Mouse (Mus musculus) 3134 (cell line): Measurements from ENCODE around the gene Olfr517.

Experiments used
- DNase-seq: peaks from one replicate; pipeline ENCODE4 v3.0.0-alpha.2; 2011; ENCODE audit warnings: low spot score; ENCODE audit not compliant: insufficient read length; ENCODE audit errors: extremely low read depth

Gene Olfr517

GRCm38 (mm10) chr7:108872279-108872678 is at the start of gene Olfr517:
TSS of gene Olfr517 (minus strand) at chr7:108872379.
- no peak for DNase-seq

GRCm38 (mm10) chr7:108903969-108904368 is 31.8 kb upstream of the Olfr517 start:
- no peak for DNase-seq

GRCm38 (mm10) chr7:108894320-108894719 is 22.1 kb upstream of the Olfr517 start, which contains the start of gene Olfr519:
TSS of gene Olfr519 (minus strand) at chr7:108894420.
- DNase-seq, result no peak

GRCm38 (mm10) chr7:108884906-108885305 is 12.7 kb upstream of the Olfr517 start, which contains the start of gene Olfr518:
TSS of gene Olfr518 (minus strand) at chr7:108885006.
- no peak for DNase-seq

- DNase-seq, result no peak
These were observed 21.8 kb downstream of the Olfr517 start, which contains the start of gene Olfr516 for GRCm38 (mm10) chr7:108850429-108850828. TSS of gene Olfr516 (minus strand) at chr7:108850529.

GRCm38 (mm10) chr7:108825897-108826296 is 46.3 kb downstream of the Olfr517 start, which contains the start of gene Olfr514:
TSS of gene Olfr514 (minus strand) at chr7:108825997.
- no peak for DNase-seq
